Mouse (Mus musculus): ENCODE data around the gene Atg16l2.

Atg16l2 gene

GRCm38 (mm10) chr7:101301881-101302456, at the start of gene Atg16l2:
Atg16l2 (minus strand) TSS chr7:101302251.
- DNase-seq (ENCODE audit: low read depth, low spot score) = peak; percentile 58

GRCm38 (mm10) chr7:101349861-101350260, 47.8 kb upstream of the Atg16l2 start:
- no peak for DNase-seq (ENCODE audit: low read depth, low spot score)

GRCm38 (mm10) chr7:101348312-101348711, 46.3 kb upstream of the Atg16l2 start:
- DNase-seq (ENCODE audit: low read depth, low spot score) = no peak

DNA sequence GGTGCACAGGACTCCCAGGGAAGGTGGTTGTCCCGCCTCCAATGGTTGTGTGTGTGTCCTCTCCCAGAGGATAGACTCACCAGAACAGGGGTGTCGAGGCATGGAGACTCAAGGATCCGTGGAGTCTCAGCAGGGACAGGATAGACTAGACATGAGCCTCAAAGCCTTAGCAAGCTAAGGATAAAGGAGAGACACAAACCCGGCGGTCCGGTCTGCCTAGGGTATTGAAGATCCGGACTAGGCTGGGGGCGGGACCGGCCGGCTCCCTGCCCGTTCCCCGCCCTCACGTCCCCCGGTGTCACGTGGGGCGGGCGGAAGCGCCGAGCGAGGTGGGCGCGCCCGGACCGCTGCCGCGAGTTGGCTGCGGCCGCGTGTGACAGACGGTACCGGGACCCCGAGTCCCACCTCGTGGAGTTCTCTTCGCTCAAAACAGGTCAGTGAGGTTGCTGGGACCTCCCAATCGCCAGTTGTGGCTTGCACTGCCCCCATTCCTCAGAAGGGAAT, 45.8 kb upstream of the Atg16l2 start, which contains the start of gene Arap1:
TSS of gene Arap1 (plus strand) at position 301 of the 504 bp plus-strand sequence.
- no peak for DNase-seq (ENCODE audit: low read depth, low spot score)

DNA sequence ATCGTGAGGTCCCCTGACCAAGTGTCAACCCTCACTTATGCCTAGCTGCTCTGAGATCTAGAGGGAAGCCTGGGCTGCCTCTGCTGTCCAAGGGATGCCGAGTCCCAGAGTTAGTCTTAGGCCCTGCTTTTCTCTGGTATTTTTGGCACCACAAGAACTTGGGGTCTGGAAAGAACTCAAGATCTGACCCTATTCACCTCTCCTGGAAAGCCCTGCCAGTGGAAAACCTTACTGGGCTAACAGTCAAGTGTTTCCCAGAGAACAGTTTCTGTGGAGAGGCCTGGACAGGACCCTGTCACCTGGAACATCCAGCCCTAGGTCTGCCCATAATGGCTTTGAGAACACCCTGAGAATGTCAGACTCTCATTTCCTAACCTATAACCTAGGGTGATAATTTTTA, 44.9 kb upstream of the Atg16l2 start:
- DNase-seq (ENCODE audit: low read depth, low spot score) = no peak

GRCm38 (mm10) chr7:101344892-101345291, 42.8 kb upstream of the Atg16l2 start:
- no peak for DNase-seq (ENCODE audit: low read depth, low spot score)

DNA sequence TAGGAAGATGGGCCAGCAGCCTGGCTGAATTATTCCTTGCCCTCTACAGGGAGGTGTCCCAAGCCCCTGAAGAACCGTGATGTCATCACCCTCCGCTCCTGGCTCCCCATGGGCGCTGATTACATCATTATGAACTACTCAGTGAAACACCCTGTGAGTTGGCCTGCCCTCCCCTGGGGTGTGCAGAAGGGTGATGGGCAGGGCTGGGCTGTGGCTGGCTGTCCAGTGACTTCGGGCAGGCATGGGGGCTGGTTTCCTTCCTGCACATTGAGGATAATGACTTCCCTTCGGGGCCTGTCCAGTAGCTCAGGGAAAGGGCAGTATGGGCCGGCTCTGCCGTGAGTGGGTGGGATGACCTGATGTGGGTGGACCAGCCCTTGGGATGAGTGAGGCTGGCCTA, 41.1 kb upstream of the Atg16l2 start:
- no peak for DNase-seq (ENCODE audit: low read depth, low spot score)

GRCm38 (mm10) chr7:101341405-101341804, 39.4 kb upstream of the Atg16l2 start:
- no peak for DNase-seq (ENCODE audit: low read depth, low spot score)

GRCm38 (mm10) chr7:101337401-101337800, 35.4 kb upstream of the Atg16l2 start:
- DNase-seq (ENCODE audit: low read depth, low spot score) = no peak

- no peak for DNase-seq (ENCODE audit: low read depth, low spot score)
These were observed 34.6 kb upstream of the Atg16l2 start for GRCm38 (mm10) chr7:101336686-101337085.

GRCm38 (mm10) chr7:101335228-101335627, 33.2 kb upstream of the Atg16l2 start:
- no peak for DNase-seq (ENCODE audit: low read depth, low spot score)

GRCm38 (mm10) chr7:101332045-101332831, 30.2 kb upstream of the Atg16l2 start:
- no peak for DNase-seq (ENCODE audit: low read depth, low spot score)

- no peak for DNase-seq (ENCODE audit: low read depth, low spot score)
These were observed 28.8 kb upstream of the Atg16l2 start for GRCm38 (mm10) chr7:101330841-101331173.

DNA sequence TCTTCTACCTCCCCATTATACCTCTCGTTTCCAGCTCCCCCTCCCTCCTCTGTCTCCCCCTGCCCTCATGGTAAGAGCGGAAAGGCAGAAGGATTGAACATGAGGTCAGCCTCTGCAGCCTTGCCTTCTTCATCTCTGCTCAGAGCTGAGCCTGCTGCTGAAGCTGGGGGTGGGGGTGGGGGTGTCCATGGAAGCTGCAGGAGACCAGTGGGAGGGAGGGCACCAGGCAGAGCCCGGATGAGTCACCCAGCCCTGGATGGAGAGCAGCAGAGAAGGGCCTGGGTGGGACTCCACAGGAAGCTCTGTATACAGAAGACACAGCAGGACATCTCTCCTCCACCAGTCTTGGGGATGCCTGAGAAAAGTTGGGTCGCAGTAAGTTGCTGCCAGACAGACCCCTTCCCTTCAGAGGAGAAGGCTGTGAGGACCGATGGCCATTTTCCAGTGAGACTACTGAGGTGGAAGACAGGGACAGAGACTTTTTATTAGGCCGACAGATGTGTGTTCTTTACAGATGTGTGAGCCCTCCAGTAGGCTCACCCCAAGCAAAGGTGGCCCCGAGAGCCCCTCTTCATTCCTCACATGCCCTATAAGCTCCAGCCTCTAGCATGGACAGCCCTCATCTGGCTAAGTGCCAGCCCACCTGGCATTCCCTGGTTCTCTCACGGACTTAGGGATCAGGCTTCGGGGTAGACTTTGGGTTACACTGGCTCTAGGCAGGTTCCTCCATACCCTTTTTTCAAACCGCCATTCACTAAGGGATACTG, 28.2 kb upstream of the Atg16l2 start:
- DNase-seq (ENCODE audit: low read depth, low spot score) = no peak

GRCm38 (mm10) chr7:101329606-101330005, 27.6 kb upstream of the Atg16l2 start:
- no peak for DNase-seq (ENCODE audit: low read depth, low spot score)

DNA sequence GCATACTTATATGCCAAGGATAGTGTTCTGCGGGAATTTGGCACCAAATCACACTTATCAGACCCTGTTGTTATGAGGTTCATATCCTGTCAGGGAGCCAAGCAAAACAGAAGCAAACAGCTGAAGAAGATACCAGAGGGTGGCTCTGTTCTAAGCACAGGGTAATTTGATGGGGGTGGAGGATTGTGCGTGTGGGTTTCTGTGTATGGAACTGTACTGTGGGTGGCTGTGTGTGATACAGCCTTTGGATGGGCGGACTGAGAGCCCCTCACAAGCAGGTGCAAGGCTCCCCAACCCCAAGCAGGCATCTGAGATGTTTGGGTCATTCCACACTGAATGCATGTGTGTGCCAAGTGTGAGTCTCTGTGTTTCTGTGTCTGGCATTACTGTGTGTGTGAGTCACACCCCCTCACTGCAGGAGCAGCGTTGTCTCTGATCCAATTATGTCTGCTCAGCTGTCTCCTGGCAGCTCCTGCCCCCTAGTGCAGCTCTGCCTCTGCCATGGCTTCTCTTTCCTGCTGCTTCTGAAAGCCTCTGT, 26.6 kb upstream of the Atg16l2 start:
- no peak for DNase-seq (ENCODE audit: low read depth, low spot score)

DNA sequence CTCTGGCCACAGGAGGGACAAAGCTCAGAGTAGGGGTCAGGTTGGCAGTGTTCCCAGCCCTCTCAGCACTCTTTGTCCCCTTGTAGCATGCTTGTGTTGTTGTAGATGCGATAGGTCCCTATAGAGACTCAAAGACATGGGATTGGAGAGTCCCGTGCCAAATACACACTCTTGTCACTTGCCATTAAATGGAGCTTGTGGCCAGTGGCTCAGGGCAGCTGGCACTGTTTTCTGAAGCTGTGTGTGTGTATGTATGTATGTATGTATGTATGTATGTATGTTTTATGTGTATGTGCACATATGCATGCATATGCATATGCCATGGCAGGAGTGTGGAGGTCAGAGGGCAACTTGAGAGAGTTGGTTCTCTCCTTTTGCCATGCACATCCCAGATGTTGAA, 25.7 kb upstream of the Atg16l2 start:
- DNase-seq (ENCODE audit: low read depth, low spot score) = no peak

GRCm38 (mm10) chr7:101327263-101327662, 25.2 kb upstream of the Atg16l2 start:
- no peak for DNase-seq (ENCODE audit: low read depth, low spot score)

GRCm38 (mm10) chr7:101326006-101326405, 24.0 kb upstream of the Atg16l2 start:
- DNase-seq (ENCODE audit: low read depth, low spot score) = no peak

- no peak for DNase-seq (ENCODE audit: low read depth, low spot score)
These were observed 22.3 kb upstream of the Atg16l2 start for GRCm38 (mm10) chr7:101324142-101324962.

DNA sequence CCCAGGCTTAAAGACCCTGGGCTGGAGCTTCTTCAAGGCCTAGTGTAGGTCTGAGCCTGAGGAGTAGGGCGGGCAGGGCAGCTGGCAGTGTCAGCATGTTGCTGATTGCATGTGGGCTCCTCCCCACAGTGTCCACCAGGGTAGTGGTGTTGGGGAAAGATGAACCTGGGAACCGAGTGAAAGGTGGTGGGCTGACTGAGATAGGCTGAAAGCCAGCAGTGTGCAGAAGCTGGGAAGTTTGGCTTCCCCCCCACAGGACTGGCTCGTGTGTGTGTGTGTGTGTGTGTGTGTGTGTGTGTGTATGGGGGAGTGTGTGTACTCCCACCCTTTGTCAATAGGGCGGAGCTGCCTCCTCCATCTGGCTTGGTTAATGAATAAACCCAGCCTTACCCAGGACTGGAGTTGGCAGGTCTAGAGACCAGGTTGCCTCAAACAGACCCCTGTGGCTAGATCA, 21.1 kb upstream of the Atg16l2 start:
- no peak for DNase-seq (ENCODE audit: low read depth, low spot score)
